Mouse (Mus musculus): ENCODE results near the gene Zdhhc11. TPM values are rescaled to one million over a fixed set of nuclear protein-coding genes. Genes with fewer than 3 reads are reported as not detected.
A peak's percentile ranks its signal among the peaks of the same experiment; 100 is the strongest.

The Zdhhc11 gene
- polyA plus RNA-seq, 1 experiment from 2014 or later, result not detected

- DNase-seq (ENCODE audit: low spot score), result no peak
- 82% methylated on average over 6 of the region's 6 CpGs for WGBS
- no peak for ATAC-seq (replicated peaks; ENCODE audit: low FRiP score)
- Histone ChIP-seq H3K4me1 (replicated peaks; ENCODE audit: control insufficient read depth, insufficient read depth, low read length) (no peaks in the 10 kb centered on the region), H3K9me3 (ENCODE audit: control insufficient read depth, low read length) (no peaks in the 10 kb centered on the region), H3K36me3 (ENCODE audit: control insufficient read depth, insufficient read depth, low read length) (peaks cover 8% of the 10 kb centered on the region; the same call in 1 of the 2 replicates), H3K9ac (ENCODE audit: low read length) (no peak overlapping the region), H3K27me3 (ENCODE audit: control insufficient read depth, insufficient read depth, low read length) (no peaks in the 10 kb centered on the region), H3K27ac (ENCODE audit: low read depth, low read length) (no peak overlapping the region), H3K4me3 (ENCODE audit: low read depth, low read length) (no peak overlapping the region), H3K4me2 (ENCODE audit: low read depth, low read length, severe bottlenecking) (no peak overlapping the region)
Measured at GRCm38 (mm10) chr13:73954666-73955065, 9.0 kb upstream of the Zdhhc11 start.

DNA sequence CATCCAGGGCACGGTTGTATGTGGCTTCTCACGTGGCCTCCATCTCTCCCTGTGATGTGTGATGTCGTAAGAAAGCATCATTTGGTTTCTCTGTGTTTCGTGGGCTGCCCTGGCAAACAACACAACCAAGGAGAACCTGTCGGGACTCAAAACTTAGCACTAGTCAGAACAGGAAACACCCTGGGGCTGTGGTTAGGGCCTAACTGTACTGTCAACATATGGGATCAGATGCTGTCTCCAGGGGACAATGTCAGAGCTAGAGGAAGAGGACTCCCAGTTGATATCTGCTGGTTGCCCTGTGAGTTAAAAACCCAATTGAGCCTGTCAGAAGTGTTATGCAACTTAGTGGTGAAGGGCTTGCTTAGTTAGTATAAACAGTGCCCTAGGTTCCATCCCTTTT lies 8.1 kb upstream of the Zdhhc11 start:
- no peak overlapping the region for H3K9ac ChIP-seq (ENCODE audit: low read length)
- DNase-seq (ENCODE audit: low spot score) (no peak), ATAC-seq (replicated peaks; ENCODE audit: low FRiP score) (no peak)
- H3K4me1 ChIP-seq (replicated peaks; ENCODE audit: control insufficient read depth, insufficient read depth, low read length), result no peaks in the 10 kb centered on the region
- 91% methylated on average over 5 of the region's 5 CpGs for WGBS
- peaks cover 5% of the 10 kb centered on the region; the same call in 1 of the 2 replicates for H3K36me3 ChIP-seq (ENCODE audit: control insufficient read depth, insufficient read depth, low read length)
- no peak overlapping the region for H3K4me3 ChIP-seq (ENCODE audit: low read depth, low read length)
- H3K27me3 ChIP-seq (ENCODE audit: control insufficient read depth, insufficient read depth, low read length), result no peaks in the 10 kb centered on the region
- H3K27ac ChIP-seq (ENCODE audit: low read depth, low read length), result no peak overlapping the region
- no peaks in the 10 kb centered on the region for H3K9me3 ChIP-seq (ENCODE audit: control insufficient read depth, low read length)
- H3K4me2 ChIP-seq (ENCODE audit: low read depth, low read length, severe bottlenecking), result no peak overlapping the region

- Histone ChIP-seq H3K36me3 (ENCODE audit: control insufficient read depth, insufficient read depth, low read length) (peaks cover 2% of the 10 kb centered on the region; the same call in 1 of the 2 replicates), H3K9ac (ENCODE audit: low read length) (no peak overlapping the region)
Measured at GRCm38 (mm10) chr13:73960117-73960652, 3.5 kb upstream of the Zdhhc11 start.

GRCm38 (mm10) chr13:73961177-73961576 lies 2.5 kb upstream of the Zdhhc11 start:
- DNase-seq (ENCODE audit: low spot score) (no peak), ATAC-seq (replicated peaks; ENCODE audit: low FRiP score) (no peak)
- Histone ChIP-seq H3K9ac (ENCODE audit: low read length) (no peak overlapping the region), H3K27me3 (ENCODE audit: control insufficient read depth, insufficient read depth, low read length) (no peaks in the 10 kb centered on the region), H3K4me3 (ENCODE audit: low read depth, low read length) (no peak overlapping the region), H3K9me3 (ENCODE audit: control insufficient read depth, low read length) (no peaks in the 10 kb centered on the region), H3K36me3 (ENCODE audit: control insufficient read depth, insufficient read depth, low read length) (peaks cover 2% of the 10 kb centered on the region; the same call in 1 of the 2 replicates), H3K4me2 (ENCODE audit: low read depth, low read length, severe bottlenecking) (no peak overlapping the region), H3K27ac (ENCODE audit: low read depth, low read length) (no peak overlapping the region), H3K4me1 (replicated peaks; ENCODE audit: control insufficient read depth, insufficient read depth, low read length) (no peaks in the 10 kb centered on the region)
- WGBS, result 80% methylated on average over 4 of the region's 4 CpGs

More at GRCm38 (mm10) chr13:73960117-73960652, 3.5 kb upstream of the Zdhhc11 start:
- H3K27ac ChIP-seq (ENCODE audit: low read depth, low read length), result no peak overlapping the region
- DNase-seq (ENCODE audit: low spot score) (peak; percentile 38), ATAC-seq (replicated peaks; ENCODE audit: low FRiP score) (no peak)
- no peaks in the 10 kb centered on the region for H3K27me3 ChIP-seq (ENCODE audit: control insufficient read depth, insufficient read depth, low read length)
- WGBS, result 90% methylated on average over 10 of the region's 10 CpGs
- no peaks in the 10 kb centered on the region for H3K4me1 ChIP-seq (replicated peaks; ENCODE audit: control insufficient read depth, insufficient read depth, low read length)
- H3K4me3 ChIP-seq (ENCODE audit: low read depth, low read length), result no peak overlapping the region
- H3K4me2 ChIP-seq (ENCODE audit: low read depth, low read length, severe bottlenecking), result no peak overlapping the region
- no peaks in the 10 kb centered on the region for H3K9me3 ChIP-seq (ENCODE audit: control insufficient read depth, low read length)

DNA sequence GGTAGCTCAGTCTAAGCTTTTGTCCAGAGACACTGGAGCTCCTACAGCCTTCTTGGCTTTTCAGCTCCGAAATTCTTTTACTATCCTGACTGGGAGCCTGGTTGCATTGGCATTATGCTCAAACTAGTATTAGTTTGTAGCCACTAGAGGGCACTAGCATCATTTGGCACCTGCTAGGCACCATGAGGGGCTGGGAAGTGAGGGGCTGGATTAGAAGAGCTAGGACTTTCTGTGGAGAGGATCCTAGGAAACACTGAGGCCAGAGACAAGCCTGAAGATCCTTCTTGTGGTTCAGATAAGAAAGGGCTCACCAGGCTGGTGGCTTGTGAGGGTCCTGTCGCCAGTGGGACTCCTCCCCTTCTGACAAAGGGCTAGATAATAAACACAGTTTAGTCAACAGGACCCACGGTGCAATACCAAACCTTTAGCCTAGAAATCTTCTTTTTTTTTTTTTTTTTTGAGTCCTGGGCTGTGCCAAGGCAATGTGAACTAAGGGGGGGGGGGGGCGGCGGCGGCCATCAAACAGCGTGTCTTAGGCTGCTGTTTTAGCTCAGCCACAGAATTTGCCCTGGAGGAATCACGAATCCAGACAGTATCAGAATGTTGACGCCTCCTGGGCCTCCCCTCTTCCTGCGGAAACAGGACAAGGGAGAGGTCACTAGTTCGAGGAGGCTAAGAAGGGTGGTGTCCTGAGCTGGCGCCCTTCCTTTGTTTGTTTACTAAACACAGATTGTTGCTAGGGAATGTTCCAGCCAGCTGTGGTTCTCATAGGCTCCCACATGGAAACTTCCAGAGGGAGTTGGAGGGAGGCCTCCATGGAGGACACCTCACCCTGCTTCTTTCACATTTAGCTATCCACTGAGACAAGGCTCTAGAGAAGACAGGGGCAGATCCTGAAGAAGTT lies 7.1 kb downstream of the Zdhhc11 start:
- H3K9ac ChIP-seq (ENCODE audit: low read length), result no peak overlapping the region
- no peak overlapping the region for H3K4me2 ChIP-seq (ENCODE audit: low read depth, low read length, severe bottlenecking)
- H3K36me3 ChIP-seq (ENCODE audit: control insufficient read depth, insufficient read depth, low read length), result no peaks in the 10 kb centered on the region
- ATAC-seq (replicated peaks; ENCODE audit: low FRiP score) (peak; percentile 78), DNase-seq (ENCODE audit: low spot score) (peak; percentile 67)
- H3K27me3 ChIP-seq (ENCODE audit: control insufficient read depth, insufficient read depth, low read length), result no peaks in the 10 kb centered on the region
- 38% methylated on average over 12 of the region's 12 CpGs for WGBS
- no peaks in the 10 kb centered on the region; the same call in 1 of the 2 replicates for H3K4me1 ChIP-seq (replicated peaks; ENCODE audit: control insufficient read depth, insufficient read depth, low read length)
- no peaks in the 10 kb centered on the region for H3K9me3 ChIP-seq (ENCODE audit: control insufficient read depth, low read length)
- no peak overlapping the region for H3K4me3 ChIP-seq (ENCODE audit: low read depth, low read length)
- H3K27ac ChIP-seq (ENCODE audit: low read depth, low read length), result no peak overlapping the region

- ATAC-seq (replicated peaks; ENCODE audit: low FRiP score) (no peak), DNase-seq (ENCODE audit: low spot score) (no peak)
- no peaks in the 10 kb centered on the region; the same call in 1 of the 2 replicates for H3K4me1 ChIP-seq (replicated peaks; ENCODE audit: control insufficient read depth, insufficient read depth, low read length)
- H3K36me3 ChIP-seq (ENCODE audit: control insufficient read depth, insufficient read depth, low read length), result no peaks in the 10 kb centered on the region
- no peak overlapping the region for H3K4me3 ChIP-seq (ENCODE audit: low read depth, low read length)
- no peak overlapping the region for H3K27ac ChIP-seq (ENCODE audit: low read depth, low read length)
- H3K9me3 ChIP-seq (ENCODE audit: control insufficient read depth, low read length), result no peaks in the 10 kb centered on the region
- WGBS, result 95% methylated on average over 3 of the region's 3 CpGs
- no peak overlapping the region for H3K9ac ChIP-seq (ENCODE audit: low read length)
- H3K4me2 ChIP-seq (ENCODE audit: low read depth, low read length, severe bottlenecking), result no peak overlapping the region
- no peaks in the 10 kb centered on the region for H3K27me3 ChIP-seq (ENCODE audit: control insufficient read depth, insufficient read depth, low read length)
Measured at GRCm38 (mm10) chr13:73974523-73974922, 10.9 kb downstream of the Zdhhc11 start.

DNA sequence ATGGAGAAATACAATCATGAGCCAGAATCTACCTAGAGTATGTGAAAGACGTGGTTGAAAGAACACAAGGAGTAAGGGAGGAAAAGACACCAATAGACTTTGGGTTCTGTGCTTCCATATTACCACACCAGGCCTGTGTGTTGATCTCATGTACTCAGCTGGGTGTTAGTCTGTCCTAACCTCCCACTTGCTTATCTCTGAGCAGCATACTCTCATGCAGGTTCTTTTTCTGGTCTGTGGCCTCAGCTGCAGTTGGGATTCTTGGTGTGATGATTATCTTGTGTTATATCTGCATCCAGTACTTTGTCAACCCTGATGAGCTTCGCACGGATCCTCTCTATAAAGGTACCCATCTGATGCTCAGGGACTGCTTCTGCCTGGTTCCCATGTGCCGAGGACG lies 13.3 kb downstream of the Zdhhc11 start:
- Histone ChIP-seq H3K4me3 (ENCODE audit: low read depth, low read length) (no peak overlapping the region), H3K36me3 (ENCODE audit: control insufficient read depth, insufficient read depth, low read length) (no peaks in the 10 kb centered on the region), H3K9me3 (ENCODE audit: control insufficient read depth, low read length) (no peaks in the 10 kb centered on the region), H3K4me2 (ENCODE audit: low read depth, low read length, severe bottlenecking) (no peak overlapping the region), H3K9ac (ENCODE audit: low read length) (no peak overlapping the region), H3K4me1 (replicated peaks; ENCODE audit: control insufficient read depth, insufficient read depth, low read length) (no peaks in the 10 kb centered on the region), H3K27ac (ENCODE audit: low read depth, low read length) (no peak overlapping the region), H3K27me3 (ENCODE audit: control insufficient read depth, insufficient read depth, low read length) (no peaks in the 10 kb centered on the region)
- ATAC-seq (replicated peaks; ENCODE audit: low FRiP score) (no peak), DNase-seq (ENCODE audit: low spot score) (no peak)
- WGBS, result 90% methylated on average over 5 of the region's 5 CpGs

DNA sequence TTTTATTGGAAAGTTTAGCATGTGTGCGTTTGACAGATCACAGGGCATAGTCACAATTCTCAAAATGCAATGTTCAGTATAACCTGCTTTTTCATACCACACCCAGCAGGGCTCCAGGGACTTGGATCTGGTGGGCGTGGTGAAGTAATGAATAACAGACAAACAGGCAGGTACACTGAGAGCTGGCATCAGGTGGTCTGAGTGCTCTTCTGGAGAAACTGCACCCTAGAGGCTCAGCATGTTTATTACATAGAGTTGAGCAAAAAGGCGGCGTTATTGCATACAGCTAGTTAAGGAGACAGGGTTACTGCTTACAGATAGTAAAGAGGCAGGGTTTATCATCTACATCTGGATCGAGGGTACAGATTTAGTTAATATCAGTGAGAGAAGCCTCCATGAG lies 26.7 kb downstream of the Zdhhc11 start:
- no peak for ATAC-seq (replicated peaks; ENCODE audit: low FRiP score)
- Histone ChIP-seq H3K36me3 (ENCODE audit: control insufficient read depth, insufficient read depth, low read length) (no peaks in the 10 kb centered on the region), H3K27ac (ENCODE audit: low read depth, low read length) (no peak overlapping the region), H3K9me3 (ENCODE audit: control insufficient read depth, low read length) (no peaks in the 10 kb centered on the region), H3K4me2 (ENCODE audit: low read depth, low read length, severe bottlenecking) (no peak overlapping the region), H3K4me1 (replicated peaks; ENCODE audit: control insufficient read depth, insufficient read depth, low read length) (no peaks in the 10 kb centered on the region), H3K27me3 (ENCODE audit: control insufficient read depth, insufficient read depth, low read length) (no peaks in the 10 kb centered on the region), H3K4me3 (ENCODE audit: low read depth, low read length) (no peak overlapping the region), H3K9ac (ENCODE audit: low read length) (no peak overlapping the region)
- DNase-seq (ENCODE audit: low spot score), result no peak
- WGBS, result 77% methylated on average over 5 of the region's 5 CpGs

Measured in forebrain, embryonic 11.5 days (tissue).